Mouse (Mus musculus) kidney, embryonic 15.5 days (tissue): ENCODE results near the gene Tex45. TPM values are rescaled to one million over a fixed set of nuclear protein-coding genes. Genes with fewer than 3 reads are reported as not detected.

ENCODE experiments used
- ATAC-seq: fragments of 200-750 bp; cut with Nextera tagmentation; replicated peaks from 2 replicates; pipeline ENCODE4 v1.8.0; 2017; ENCODE audit warnings: moderate TSS enrichment; ENCODE audit not compliant: low FRiP score
- H3K27ac ChIP-seq: fragments of 300-500 bp; sonication (generic); 2 replicates; pipeline ENCODE4 v1.5.1; 2015; ENCODE audit warnings: mild to moderate bottlenecking, inconsistent platforms
- H3K27me3 ChIP-seq: fragments of 300-500 bp; sonication (generic); 2 replicates; pipeline ENCODE4 v1.6.1; 2015; ENCODE audit warnings: inconsistent platforms
- H3K36me3 ChIP-seq: fragments of 300-500 bp; sonication (generic); 2 replicates; pipeline ENCODE4 v1.6.1; 2015; ENCODE audit warnings: inconsistent platforms
- H3K4me1 ChIP-seq: fragments of 300-500 bp; sonication (generic); 2 replicates; pipeline ENCODE4 v1.6.1; 2015; ENCODE audit warnings: inconsistent platforms
- H3K4me2 ChIP-seq: fragments of 300-500 bp; sonication (generic); 2 replicates; pipeline ENCODE4 v1.6.1; 2015; ENCODE audit warnings: moderate library complexity, mild to moderate bottlenecking, inconsistent platforms
- H3K4me3 ChIP-seq: fragments of 300-500 bp; sonication (generic); replicated peaks from 2 replicates; pipeline ENCODE4 v1.5.1; 2015; ENCODE audit warnings: mild to moderate bottlenecking, inconsistent platforms
- H3K9ac ChIP-seq: fragments of 300-500 bp; sonication (generic); 2 replicates; pipeline ENCODE4 v1.6.1; 2015; ENCODE audit warnings: mild to moderate bottlenecking, inconsistent platforms
- H3K9me3 ChIP-seq: fragments of 300-500 bp; sonication (generic); replicated peaks from 2 replicates; pipeline ENCODE4 v1.6.1; 2016; ENCODE audit warnings: inconsistent platforms
- WGBS: fragments of 180-500 bp; shearing (Covaris S2); methylation state at CpG from one replicate; pipeline ENCODE4 v1.1.7; 2015; ENCODE audit warnings: mixed read lengths; 5-methylcytosine and 5-hydroxymethylcytosine counted together
- polyA plus RNA-seq: library from polyadenylated mRNA; unstranded; fragments of >200 nt; fragmentation: Nextera tagmentation; extraction: Ambion mirVana; gene quantifications from 2 replicates; pipeline ENCODE4 v1.2.1, GENCODE M21; 2015

Tex45 gene
- polyA plus RNA-seq, 1 experiment from 2014 or later, result not detected

DNA sequence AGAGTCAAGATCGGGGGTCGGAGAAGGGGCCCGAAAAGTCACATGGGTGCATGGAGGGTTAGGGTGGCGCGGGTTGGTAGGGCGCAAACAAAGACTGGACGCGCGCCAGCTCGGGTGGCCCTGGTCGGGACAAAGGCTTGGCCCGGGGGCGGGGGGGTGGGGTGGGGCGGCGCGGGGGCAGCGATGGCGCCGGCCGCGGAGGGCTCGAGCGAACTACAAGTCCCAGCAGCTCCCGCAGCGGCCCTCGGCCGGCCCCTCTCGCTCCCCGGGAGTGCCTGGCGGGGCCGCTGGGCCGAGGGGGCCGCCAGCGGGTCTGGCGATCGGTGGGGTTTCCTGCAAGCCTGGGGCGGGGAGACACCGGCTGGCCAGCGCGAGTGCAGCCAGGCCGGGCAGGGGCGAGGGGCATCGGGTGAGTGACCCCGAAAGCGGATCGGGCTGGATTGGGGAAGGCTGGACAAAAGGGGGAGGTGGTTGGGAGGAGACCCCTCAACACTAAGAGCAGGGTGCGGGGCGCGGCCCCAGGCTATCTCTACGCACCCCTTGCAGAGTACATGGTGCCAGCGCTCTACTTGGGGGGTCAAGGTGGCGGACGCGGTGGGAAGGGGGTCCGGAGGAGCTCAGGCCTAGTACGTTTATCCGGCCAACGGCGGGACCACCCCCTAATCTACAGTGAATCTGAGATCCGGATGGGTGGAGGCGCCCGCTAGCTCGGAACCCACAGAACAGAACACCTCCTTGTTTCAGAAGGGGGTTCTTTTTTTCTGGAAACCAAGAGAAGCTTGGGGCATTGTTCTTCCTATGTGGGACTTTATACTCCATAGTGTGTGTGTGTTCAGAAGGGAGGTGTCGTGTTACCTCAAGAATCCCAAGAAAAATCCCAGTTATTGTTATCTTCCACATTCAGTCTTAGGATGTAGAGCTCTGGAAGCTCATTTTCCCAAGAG lies 22.5 kb downstream of the Tex45 start, which contains the start of gene Zfp358:
Gene Zfp358, plus strand, starts transcription at position 238 of the 944 bp plus-strand sequence.
- Histone ChIP-seq H3K4me3 (peak within 1 kb of the TSS; percentile 92), H3K4me2 (peak within 1 kb of the TSS; percentile 68), H3K27me3 (no peaks in the 10 kb centered on the region), H3K27ac (peak within 1 kb of the TSS; percentile 90), H3K4me1 (peaks cover 8% of the 10 kb centered on the region), H3K36me3 (peaks cover 36% of the 10 kb centered on the region), H3K9me3 (no peaks in the 10 kb centered on the region; the same call in 1 of the 2 replicates), H3K9ac (peak within 1 kb of the TSS; percentile 97)
- under 1% methylated on average over 48 of the region's 64 CpGs for WGBS
- peak; percentile 93 for ATAC-seq

DNA sequence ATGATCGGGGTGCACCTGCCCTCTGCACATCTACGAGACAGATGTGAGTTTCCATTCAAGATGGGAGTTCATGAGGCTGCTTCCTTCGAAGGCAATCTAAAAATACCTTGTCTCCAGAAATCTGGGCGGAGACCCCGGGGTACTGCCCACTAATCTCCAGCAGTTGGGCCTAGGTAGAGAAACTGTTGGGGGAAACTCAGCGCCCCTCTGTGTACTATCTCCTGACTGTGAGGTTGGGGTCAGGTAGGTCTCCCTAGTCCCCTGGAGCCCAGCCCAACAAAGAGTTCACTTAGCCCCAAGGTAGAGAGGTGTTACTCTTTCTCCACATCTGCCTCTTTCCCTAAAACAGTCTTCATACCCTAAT lies 23.2 kb downstream of the Tex45 start:
- H3K4me2 ChIP-seq, result peak overlapping the region; percentile 68
- peak overlapping the region; percentile 92 for H3K4me3 ChIP-seq
- H3K9ac ChIP-seq, result peak overlapping the region; percentile 97
- H3K9me3 ChIP-seq, result no peaks in the 10 kb centered on the region; the same call in 1 of the 2 replicates
- H3K27ac ChIP-seq, result peak overlapping the region; percentile 90
- peaks cover 8% of the 10 kb centered on the region for H3K4me1 ChIP-seq
- peak; percentile 17; the same call in 1 of the 2 replicates for ATAC-seq
- H3K27me3 ChIP-seq, result no peaks in the 10 kb centered on the region
- WGBS, result 28% methylated on average over 6 of the region's 6 CpGs
- H3K36me3 ChIP-seq, result peaks cover 36% of the 10 kb centered on the region

DNA sequence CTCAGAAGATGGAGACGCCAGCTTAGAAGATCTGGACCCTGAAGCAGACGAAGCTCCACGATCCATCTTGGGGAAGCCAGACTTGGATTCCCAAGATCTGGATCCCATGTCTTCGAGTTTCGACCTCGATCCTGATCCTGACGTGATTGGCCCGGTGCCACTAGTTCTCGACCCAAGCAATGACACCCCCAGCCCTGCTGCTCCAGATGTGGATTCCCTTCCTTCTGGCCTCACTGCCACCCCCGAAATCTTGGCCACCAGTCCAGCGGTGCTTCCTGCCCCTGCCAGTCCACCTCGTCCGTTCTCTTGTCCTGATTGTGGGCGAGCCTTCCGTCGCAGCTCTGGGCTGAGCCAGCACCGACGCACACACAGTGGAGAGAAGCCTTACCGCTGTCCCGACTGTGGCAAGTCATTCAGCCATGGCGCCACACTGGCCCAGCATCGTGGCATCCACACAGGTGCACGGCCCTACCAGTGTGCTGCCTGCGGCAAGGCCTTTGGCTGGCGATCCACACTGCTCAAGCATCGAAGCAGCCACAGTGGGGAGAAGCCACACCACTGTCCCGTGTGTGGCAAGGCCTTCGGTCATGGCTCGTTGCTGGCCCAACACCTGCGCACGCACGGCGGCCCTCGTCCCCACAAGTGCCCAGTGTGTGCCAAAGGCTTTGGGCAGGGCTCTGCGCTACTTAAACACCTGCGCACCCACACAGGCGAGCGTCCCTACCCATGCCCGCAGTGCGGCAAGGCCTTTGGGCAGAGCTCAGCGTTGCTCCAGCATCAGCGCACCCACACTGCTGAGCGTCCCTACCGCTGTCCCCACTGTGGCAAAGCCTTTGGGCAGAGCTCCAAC lies 25.1 kb downstream of the Tex45 start:
- no peak for ATAC-seq
- no peaks in the 10 kb centered on the region for H3K27me3 ChIP-seq
- no peak overlapping the region for H3K9ac ChIP-seq
- no peak overlapping the region for H3K4me3 ChIP-seq
- no peaks in the 10 kb centered on the region; the same call in 1 of the 2 replicates for H3K9me3 ChIP-seq
- H3K36me3 ChIP-seq, result peaks cover 39% of the 10 kb centered on the region
- WGBS, result 95% methylated on average over 44 of the region's 44 CpGs
- no peak overlapping the region for H3K27ac ChIP-seq
- no peak overlapping the region for H3K4me2 ChIP-seq
- H3K4me1 ChIP-seq, result peaks cover 15% of the 10 kb centered on the region

DNA sequence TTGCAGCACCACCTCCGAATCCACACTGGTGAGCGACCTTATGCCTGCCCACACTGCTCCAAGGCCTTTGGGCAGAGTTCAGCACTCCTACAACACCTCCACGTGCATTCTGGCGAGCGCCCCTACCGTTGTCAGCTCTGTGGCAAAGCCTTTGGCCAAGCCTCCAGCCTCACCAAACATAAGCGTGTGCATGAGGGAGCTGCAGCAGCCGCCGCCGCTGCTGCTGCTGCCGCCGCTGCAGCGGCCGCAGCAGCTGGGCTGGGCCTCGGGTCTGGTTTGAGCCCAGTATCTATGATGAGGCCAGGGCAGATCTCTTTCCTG lies 25.7 kb downstream of the Tex45 start:
- no peaks in the 10 kb centered on the region for H3K27me3 ChIP-seq
- WGBS, result 93% methylated on average over 15 of the region's 15 CpGs
- no peak overlapping the region for H3K9ac ChIP-seq
- H3K36me3 ChIP-seq, result peaks cover 39% of the 10 kb centered on the region
- ATAC-seq, result no peak
- H3K27ac ChIP-seq, result no peak overlapping the region
- no peak overlapping the region for H3K4me2 ChIP-seq
- H3K4me3 ChIP-seq, result no peak overlapping the region
- H3K4me1 ChIP-seq, result peaks cover 21% of the 10 kb centered on the region
- no peaks in the 10 kb centered on the region; the same call in 1 of the 2 replicates for H3K9me3 ChIP-seq

DNA sequence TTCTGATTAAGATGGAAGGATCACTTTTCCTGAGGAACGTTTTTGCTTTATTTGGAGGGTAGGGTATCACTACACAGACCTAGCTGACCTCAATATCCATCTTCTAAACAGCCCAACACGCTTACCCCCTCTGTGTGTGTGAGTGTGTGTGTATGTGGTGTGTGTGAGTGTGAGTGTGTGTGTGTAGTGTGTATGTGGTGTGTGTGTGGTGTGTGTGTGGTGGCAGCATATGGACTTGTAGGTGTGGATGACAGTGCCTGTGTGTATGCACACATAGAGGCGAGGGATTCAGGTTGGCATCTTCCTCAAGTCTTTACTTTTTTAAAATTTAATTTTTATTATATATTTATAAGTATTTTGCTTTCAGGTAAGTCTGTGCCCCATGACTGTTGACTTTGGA lies 27.9 kb downstream of the Tex45 start:
- no peak overlapping the region for H3K9ac ChIP-seq
- WGBS, result 86% methylated on average over 3 of the region's 3 CpGs
- no peak for ATAC-seq

DNA sequence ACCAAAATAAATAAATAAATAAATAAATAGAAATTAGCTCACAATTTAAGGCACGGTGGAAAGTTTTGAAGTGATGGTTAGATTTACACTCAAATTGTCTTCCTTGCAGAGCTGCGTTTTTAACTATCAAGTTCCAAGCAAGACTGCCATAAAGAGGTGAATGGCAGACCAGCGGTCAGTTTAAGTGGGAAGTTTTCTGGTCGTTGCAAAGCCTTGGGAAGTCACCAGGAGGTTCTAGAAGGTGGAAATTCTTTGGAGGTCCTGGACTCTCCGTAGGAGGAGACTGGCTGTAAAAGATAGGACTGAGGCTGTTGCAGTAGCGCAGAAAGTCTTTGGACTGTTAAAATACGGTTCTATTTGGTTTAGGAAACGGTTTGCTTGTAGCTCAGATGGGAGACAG lies 29.1 kb downstream of the Tex45 start:
- H3K4me2 ChIP-seq, result peak overlapping the region; percentile 84
- peak; percentile 22 for ATAC-seq
- WGBS, result 2% methylated on average over 8 of the region's 8 CpGs
- peaks cover 41% of the 10 kb centered on the region for H3K36me3 ChIP-seq
- H3K27ac ChIP-seq, result peak overlapping the region; percentile 94
- H3K9ac ChIP-seq, result peak overlapping the region; percentile 65
- no peaks in the 10 kb centered on the region for H3K27me3 ChIP-seq
- peaks cover 23% of the 10 kb centered on the region for H3K4me1 ChIP-seq
- H3K4me3 ChIP-seq, result peak overlapping the region; percentile 91
- no peaks in the 10 kb centered on the region; the same call in 1 of the 2 replicates for H3K9me3 ChIP-seq

More for the DNA sequence above, 27.9 kb downstream of the Tex45 start:
- Histone ChIP-seq H3K4me3 (no peak overlapping the region), H3K4me2 (no peak overlapping the region), H3K27ac (0 out of 2 replicates have a peak overlapping the region, but pooled peaks have one; percentile 94), H3K27me3 (no peaks in the 10 kb centered on the region), H3K9me3 (no peaks in the 10 kb centered on the region; the same call in 1 of the 2 replicates), H3K36me3 (peaks cover 41% of the 10 kb centered on the region), H3K4me1 (peaks cover 31% of the 10 kb centered on the region)

DNA sequence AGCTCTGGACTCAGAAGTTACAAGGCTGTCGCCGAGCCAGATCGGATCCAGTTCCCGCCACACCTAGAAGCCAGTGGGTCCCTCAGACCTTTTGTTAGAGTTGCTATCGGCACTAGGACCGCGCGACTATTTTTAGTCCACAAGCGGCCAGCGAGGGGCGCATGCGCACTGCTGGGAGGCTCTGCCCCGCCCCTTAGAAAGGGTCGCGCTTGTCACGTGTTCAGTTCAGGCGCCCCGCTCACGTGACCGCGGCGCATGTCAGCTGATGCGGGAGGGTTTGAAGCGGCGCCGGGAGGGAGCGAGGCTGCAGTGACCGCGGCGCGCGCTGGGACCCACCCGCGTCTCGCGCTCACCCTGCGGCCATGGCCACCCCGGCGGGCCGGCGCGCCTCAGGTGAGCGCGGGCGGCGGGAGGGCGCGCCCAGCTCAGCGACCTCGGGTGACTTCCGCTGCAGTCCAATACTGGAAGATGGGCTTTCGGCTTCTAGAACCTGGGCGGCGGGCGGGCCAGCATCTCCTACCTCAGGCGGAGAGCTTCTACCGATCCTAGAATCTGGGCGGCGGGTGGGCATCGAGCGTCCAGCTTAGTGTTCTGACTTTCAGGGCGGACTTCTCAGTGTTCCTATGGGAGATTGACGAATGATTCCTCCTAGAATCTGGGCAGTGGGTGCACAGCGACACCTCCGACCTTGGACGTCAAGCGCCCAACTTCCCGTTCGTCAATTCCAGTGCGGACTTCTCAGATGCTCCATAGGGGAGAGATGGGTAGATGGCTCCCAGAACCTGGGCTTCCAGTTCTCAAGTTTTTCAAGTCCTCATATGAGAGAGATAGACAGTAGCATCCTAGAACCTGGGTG lies 29.8 kb downstream of the Tex45 start, which contains the start of gene Mcoln1:
Gene Mcoln1, plus strand, starts transcription at position 223 of the 856 bp plus-strand sequence.
- Histone ChIP-seq H3K9ac (peak within 1 kb of the TSS; percentile 90), H3K27ac (peak within 1 kb of the TSS; percentile 94), H3K27me3 (no peaks in the 10 kb centered on the region), H3K4me1 (peaks cover 23% of the 10 kb centered on the region), H3K4me2 (peak within 1 kb of the TSS; percentile 84), H3K36me3 (peaks cover 39% of the 10 kb centered on the region), H3K4me3 (peak within 1 kb of the TSS; percentile 91), H3K9me3 (no peaks in the 10 kb centered on the region; the same call in 1 of the 2 replicates)
- WGBS, result under 1% methylated on average over 70 of the region's 70 CpGs
- peak; percentile 93 for ATAC-seq

DNA sequence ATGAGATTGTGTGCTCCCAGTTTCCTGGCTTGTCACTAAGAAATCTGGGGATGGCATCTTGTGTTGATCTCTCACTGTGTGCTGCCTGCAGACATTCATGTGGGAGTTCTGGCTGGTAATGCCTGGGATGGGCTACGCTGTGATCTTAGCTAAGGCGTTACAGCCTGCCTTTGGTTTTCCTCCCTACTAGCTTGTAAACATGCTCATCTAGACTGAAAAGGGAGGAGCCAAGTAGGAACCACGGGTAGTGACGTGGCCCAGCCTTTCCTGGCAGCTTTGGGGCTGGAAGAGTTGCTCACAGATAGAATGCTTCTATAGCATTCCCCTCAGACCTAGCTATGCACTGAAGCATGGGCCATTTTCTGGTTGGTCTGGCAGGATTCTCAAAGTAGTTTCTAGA lies 31.6 kb downstream of the Tex45 start:
- Histone ChIP-seq H3K27ac (no peak overlapping the region), H3K36me3 (peaks cover 39% of the 10 kb centered on the region), H3K4me2 (no peak overlapping the region), H3K9me3 (no peaks in the 10 kb centered on the region), H3K27me3 (no peaks in the 10 kb centered on the region), H3K9ac (peak overlapping the region; percentile 90; the same call in 1 of the 2 replicates), H3K4me1 (peaks cover 23% of the 10 kb centered on the region), H3K4me3 (no peak overlapping the region)
- WGBS, result 63% methylated on average over 4 of the region's 4 CpGs
- no peak for ATAC-seq

DNA sequence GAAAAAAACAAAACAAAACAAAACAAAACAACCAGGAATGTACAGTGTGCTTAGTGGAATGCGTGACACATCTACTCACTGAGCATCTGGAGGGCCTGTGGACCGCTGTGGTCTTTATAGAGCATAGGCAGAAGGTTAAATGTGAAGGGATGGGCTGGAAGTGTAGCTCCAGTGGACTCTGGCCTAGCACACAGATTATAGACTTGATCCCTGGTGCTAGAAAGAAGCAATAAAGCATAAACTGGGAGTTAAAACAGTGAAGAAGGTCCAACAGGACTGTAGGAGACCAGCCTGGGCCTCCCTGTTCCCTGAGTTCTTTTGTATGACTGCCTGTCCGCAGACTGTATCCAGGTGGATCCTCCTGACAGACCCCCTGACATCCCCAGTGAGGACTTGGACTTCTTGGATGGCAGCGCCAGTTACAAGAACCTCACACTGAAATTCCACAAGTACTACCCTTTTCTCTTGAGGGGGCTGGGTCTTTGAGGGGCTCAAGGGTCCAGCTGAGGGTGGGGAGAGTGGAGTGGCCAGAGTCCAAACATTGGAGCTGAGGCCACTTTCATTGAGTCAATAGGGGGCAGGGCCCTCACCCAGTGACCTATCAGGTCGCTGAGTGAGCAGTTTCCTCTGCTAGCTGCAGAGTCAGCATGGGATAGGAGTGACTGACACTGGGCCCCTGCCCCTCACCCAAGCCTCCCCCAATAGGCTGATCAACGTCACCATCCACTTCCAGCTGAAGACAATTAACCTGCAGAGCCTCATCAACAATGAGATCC lies 37.5 kb downstream of the Tex45 start:
- Histone ChIP-seq H3K4me2 (no peak overlapping the region), H3K27me3 (no peaks in the 10 kb centered on the region), H3K9ac (no peak overlapping the region), H3K36me3 (peaks cover 86% of the 10 kb centered on the region), H3K4me3 (no peak overlapping the region), H3K27ac (no peak overlapping the region), H3K9me3 (no peaks in the 10 kb centered on the region), H3K4me1 (no peaks in the 10 kb centered on the region)
- 84% methylated on average over 6 of the region's 6 CpGs for WGBS
- ATAC-seq, result no peak

DNA sequence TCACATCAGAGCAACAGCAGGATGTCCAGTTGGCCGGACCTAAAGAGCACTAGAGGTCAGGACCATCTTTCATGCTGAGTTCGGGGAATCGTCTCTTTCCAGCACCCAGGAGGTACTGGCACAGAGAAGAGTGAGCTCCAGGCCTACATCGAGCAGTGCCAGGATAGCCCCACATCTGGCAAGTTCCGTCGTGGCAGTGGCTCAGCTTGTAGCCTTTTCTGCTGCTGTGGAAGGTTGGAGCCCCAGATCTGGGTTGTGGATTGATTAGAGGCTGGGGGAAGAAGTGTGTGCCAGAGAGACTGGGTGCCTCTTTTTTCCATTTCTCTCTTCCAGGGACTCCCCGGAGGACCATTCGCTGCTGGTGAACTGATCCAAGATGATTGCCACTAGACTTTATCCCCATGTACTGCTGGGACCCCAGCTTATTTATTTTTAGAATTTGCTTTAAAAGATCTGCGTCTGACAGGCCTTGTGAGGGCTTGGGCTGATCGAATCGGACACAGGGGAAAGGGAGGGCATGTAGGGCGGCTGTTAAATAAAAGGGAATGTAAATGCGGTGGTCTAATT lies 44.1 kb downstream of the Tex45 start:
- ATAC-seq, result no peak
- Histone ChIP-seq H3K9ac (no peak overlapping the region), H3K36me3 (peaks cover 48% of the 10 kb centered on the region), H3K4me1 (peaks cover 18% of the 10 kb centered on the region), H3K27me3 (no peaks in the 10 kb centered on the region), H3K27ac (peak overlapping the region; percentile 87; the same call in 1 of the 2 replicates), H3K9me3 (no peaks in the 10 kb centered on the region), H3K4me3 (peak overlapping the region; percentile 76), H3K4me2 (peak overlapping the region; percentile 97)
- 32% methylated on average over 13 of the region's 13 CpGs for WGBS
